Mouse (Mus musculus) ES-Bruce4 (cell line): Measurements from ENCODE around the gene Grin2a. TPM values are rescaled to one million over a fixed set of nuclear protein-coding genes. Genes with fewer than 3 reads are reported as not detected.

ENCODE experiments used
- H3K27ac ChIP-seq: 2 replicates; pipeline ENCODE4 v1.5.1; 2012; ENCODE audit warnings: low read length, inconsistent platforms; ENCODE audit not compliant: insufficient read depth
- H3K27me3 ChIP-seq: 2 replicates; pipeline ENCODE4 v1.6.1; 2012; ENCODE audit warnings: mild to moderate bottlenecking, low read length, inconsistent platforms; ENCODE audit not compliant: control insufficient read depth, poor library complexity, insufficient read depth, severe bottlenecking
- H3K36me3 ChIP-seq: 2 replicates; pipeline ENCODE4 v1.6.1; 2012; ENCODE audit warnings: inconsistent platforms, mild to moderate bottlenecking, low read length, moderate library complexity; ENCODE audit not compliant: control insufficient read depth, poor library complexity, insufficient read depth, severe bottlenecking
- H3K4me1 ChIP-seq: one replicate; pipeline ENCODE4 v1.8.1; 2011; ENCODE audit warnings: low read length; ENCODE audit not compliant: control insufficient read depth, insufficient read depth
- H3K4me3 ChIP-seq: 2 replicates; pipeline ENCODE4 v1.5.1; 2011; ENCODE audit warnings: low read depth, mild to moderate bottlenecking, low read length
- H3K9ac ChIP-seq: 2 replicates; pipeline ENCODE4 v1.6.1; 2012; ENCODE audit warnings: low read depth, mild to moderate bottlenecking, inconsistent platforms; ENCODE audit not compliant: poor library complexity, severe bottlenecking
- H3K9me3 ChIP-seq: replicated peaks from 2 replicates; pipeline ENCODE4 v1.6.1; 2012; ENCODE audit warnings: mild to moderate bottlenecking, low read length, inconsistent platforms; ENCODE audit not compliant: control insufficient read depth, poor library complexity, insufficient read depth, severe bottlenecking
- CTCF ChIP-seq: IDR thresholded peaks from one replicate; pipeline ENCODE4 v1.8.1; 2011; ENCODE audit warnings: low read depth, low read length
- EP300 ChIP-seq: IDR thresholded peaks from 2 replicates; pipeline ENCODE4 v1.6.1; 2011; ENCODE audit warnings: low read depth, low read length; ENCODE audit not compliant: insufficient read depth
- POLR2A ChIP-seq: IDR thresholded peaks from one replicate; pipeline ENCODE4 v1.8.1; 2011; ENCODE audit warnings: low read length; ENCODE audit not compliant: insufficient read depth
- polyA plus RNA-seq: library from polyadenylated mRNA; stranded (reverse); fragments of >200 nt; gene quantifications from 2 replicates; pipeline ENCODE4 v1.2.4, GENCODE M21; 2011; ENCODE audit warnings: low read depth; ENCODE audit not compliant: missing spikeins, insufficient read depth, insufficient read length

Gene Grin2a
- polyA plus RNA-seq, 1 experiment, result 0.39 TPM

- H3K4me3 ChIP-seq, result no peak overlapping the region
- H3K27me3 ChIP-seq, result no peaks in the 10 kb centered on the region; the same call in 1 of the 2 replicates
- no peak overlapping the region for H3K9ac ChIP-seq
- no peak overlapping the region for H3K27ac ChIP-seq
- TF ChIP-seq POLR2A, result no peak
- no peaks in the 10 kb centered on the region for H3K36me3 ChIP-seq
- H3K9me3 ChIP-seq, result no peaks in the 10 kb centered on the region
- no peaks in the 10 kb centered on the region for H3K4me1 ChIP-seq
Measured at GRCm38 (mm10) chr16:9884141-9884540, 111.2 kb downstream of the Grin2a start.

GRCm38 (mm10) chr16:9882420-9882819, 112.9 kb downstream of the Grin2a start:
- TF ChIP-seq EP300 (no peak), CTCF (no peak), POLR2A (no peak)
- Histone ChIP-seq H3K9me3 (no peaks in the 10 kb centered on the region), H3K27me3 (no peaks in the 10 kb centered on the region; the same call in 1 of the 2 replicates), H3K4me1 (no peaks in the 10 kb centered on the region), H3K36me3 (no peaks in the 10 kb centered on the region), H3K27ac (no peak overlapping the region), H3K4me3 (no peak overlapping the region), H3K9ac (no peak overlapping the region)

- H3K27ac ChIP-seq, result no peak overlapping the region
- H3K4me3 ChIP-seq, result no peak overlapping the region
- no peaks in the 10 kb centered on the region for H3K9me3 ChIP-seq
- H3K9ac ChIP-seq, result no peak overlapping the region
- H3K36me3 ChIP-seq, result no peaks in the 10 kb centered on the region
- H3K4me1 ChIP-seq, result no peaks in the 10 kb centered on the region
- TF ChIP-seq CTCF, result no peak
- no peak for TF ChIP-seq POLR2A
- no peak for TF ChIP-seq EP300
- no peaks in the 10 kb centered on the region for H3K27me3 ChIP-seq
Measured at GRCm38 (mm10) chr16:9873001-9873400, 122.4 kb downstream of the Grin2a start.

GRCm38 (mm10) chr16:9865710-9866109, 129.7 kb downstream of the Grin2a start:
- Histone ChIP-seq H3K27ac (no peak overlapping the region), H3K27me3 (no peaks in the 10 kb centered on the region), H3K9ac (no peak overlapping the region), H3K4me3 (no peak overlapping the region), H3K9me3 (no peaks in the 10 kb centered on the region), H3K4me1 (no peaks in the 10 kb centered on the region), H3K36me3 (no peaks in the 10 kb centered on the region)
- no peak for TF ChIP-seq POLR2A
- TF ChIP-seq CTCF, result peak; percentile 50
- TF ChIP-seq EP300, result no peak

GRCm38 (mm10) chr16:9865039-9865438, 130.3 kb downstream of the Grin2a start:
- TF ChIP-seq POLR2A (no peak), EP300 (no peak), CTCF (no peak)

GRCm38 (mm10) chr16:9857758-9858157, 137.6 kb downstream of the Grin2a start:
- H3K27ac ChIP-seq, result no peak overlapping the region
- no peaks in the 10 kb centered on the region for H3K27me3 ChIP-seq
- no peaks in the 10 kb centered on the region for H3K4me1 ChIP-seq
- no peaks in the 10 kb centered on the region for H3K9me3 ChIP-seq
- H3K36me3 ChIP-seq, result no peaks in the 10 kb centered on the region
- H3K4me3 ChIP-seq, result no peak overlapping the region
- H3K9ac ChIP-seq, result no peak overlapping the region
- TF ChIP-seq CTCF (no peak), EP300 (no peak), POLR2A (no peak)

More at GRCm38 (mm10) chr16:9865039-9865438, 130.3 kb downstream of the Grin2a start:
- H3K27me3 ChIP-seq, result no peaks in the 10 kb centered on the region
- H3K9me3 ChIP-seq, result no peaks in the 10 kb centered on the region
- no peak overlapping the region for H3K9ac ChIP-seq
- no peaks in the 10 kb centered on the region for H3K4me1 ChIP-seq
- no peaks in the 10 kb centered on the region for H3K36me3 ChIP-seq
- H3K27ac ChIP-seq, result no peak overlapping the region
- no peak overlapping the region for H3K4me3 ChIP-seq
